Mouse (Mus musculus): ENCODE results near the gene Sec1. TPM values are rescaled to one million over a fixed set of nuclear protein-coding genes. Genes with fewer than 3 reads are reported as not detected.

Gene Sec1
- total RNA-seq, 2 experiments from 2014 or later: 0.25 TPM; not detected in 1

DNA sequence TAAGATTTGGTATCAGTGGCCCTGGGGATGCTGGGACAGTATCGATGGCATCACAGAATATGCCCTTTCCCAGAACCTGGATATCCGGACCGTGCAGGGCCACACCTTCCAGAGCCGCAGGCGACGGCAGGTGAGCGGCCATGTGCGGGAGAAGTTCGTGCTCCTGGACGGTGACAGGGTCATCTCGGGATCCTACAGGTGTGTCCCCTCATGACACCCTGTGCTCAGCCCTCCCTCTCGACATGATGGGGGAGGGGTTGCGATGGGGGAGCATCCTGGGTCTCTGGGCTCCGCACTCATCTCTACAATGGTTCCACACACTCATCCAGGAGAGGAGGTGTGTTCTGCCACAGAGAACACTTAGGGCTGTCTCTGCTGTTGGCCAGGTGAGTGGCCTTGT is 29.6 kb upstream of the Sec1 start:
- DNase-seq: no peak
- intact Hi-C loops (cut with DNase I): no loop called here
- no peak for TF ChIP-seq CTCF (IDR thresholded peaks at IDR 0.05)
- H3K27ac ChIP-seq: no peak overlapping the region
- no peak overlapping the region for H3K4me3 ChIP-seq

DNA sequence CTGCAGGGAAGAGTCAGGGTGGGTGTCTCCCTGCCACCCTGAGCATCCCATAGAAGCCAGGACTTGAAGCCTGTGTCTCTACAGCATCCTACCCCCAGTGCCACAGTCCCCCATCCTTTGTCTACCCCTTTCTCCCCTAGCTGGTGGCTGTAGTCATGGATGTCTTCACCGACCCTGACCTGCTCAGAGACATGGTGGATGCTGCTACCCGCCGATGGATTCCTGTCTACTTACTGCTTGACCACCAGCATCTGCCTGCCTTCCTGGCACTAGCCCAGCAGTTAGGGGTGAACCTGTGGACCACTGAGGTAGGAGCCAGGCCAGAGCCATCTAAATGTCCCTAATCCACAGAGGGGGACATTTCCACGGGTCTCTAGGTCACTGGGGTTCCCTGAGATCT is 29.1 kb upstream of the Sec1 start:
- H3K27ac ChIP-seq: no peak overlapping the region
- intact Hi-C loops (cut with DNase I): no loop called here
- no peak for TF ChIP-seq CTCF (IDR thresholded peaks at IDR 0.05)
- H3K4me3 ChIP-seq: no peak overlapping the region
- no peak for DNase-seq

DNA sequence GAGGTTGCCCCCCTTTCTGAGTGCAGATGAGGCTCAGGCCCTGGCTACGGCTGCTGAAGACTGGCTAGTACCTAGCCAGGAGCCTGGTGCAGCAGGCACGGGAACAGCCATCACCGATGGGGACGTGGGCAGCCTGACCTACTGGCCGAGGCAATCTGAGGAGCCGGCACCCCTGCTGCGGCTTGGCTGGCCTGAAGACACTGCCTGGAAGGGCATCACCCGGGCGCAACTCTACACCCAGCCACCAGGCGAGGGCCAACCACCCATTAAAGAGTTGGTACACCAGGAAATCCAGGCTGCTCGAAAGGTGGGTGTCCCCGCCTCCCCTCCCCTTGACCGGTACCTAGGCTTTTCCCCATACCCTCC is 28.1 kb upstream of the Sec1 start:
- DNase-seq: peak; percentile 81
- intact Hi-C loops (cut with DNase I): no loop called here
- peak; percentile 20; the same call in 1 of the 2 replicates for TF ChIP-seq CTCF (IDR thresholded peaks at IDR 0.05)

DNA sequence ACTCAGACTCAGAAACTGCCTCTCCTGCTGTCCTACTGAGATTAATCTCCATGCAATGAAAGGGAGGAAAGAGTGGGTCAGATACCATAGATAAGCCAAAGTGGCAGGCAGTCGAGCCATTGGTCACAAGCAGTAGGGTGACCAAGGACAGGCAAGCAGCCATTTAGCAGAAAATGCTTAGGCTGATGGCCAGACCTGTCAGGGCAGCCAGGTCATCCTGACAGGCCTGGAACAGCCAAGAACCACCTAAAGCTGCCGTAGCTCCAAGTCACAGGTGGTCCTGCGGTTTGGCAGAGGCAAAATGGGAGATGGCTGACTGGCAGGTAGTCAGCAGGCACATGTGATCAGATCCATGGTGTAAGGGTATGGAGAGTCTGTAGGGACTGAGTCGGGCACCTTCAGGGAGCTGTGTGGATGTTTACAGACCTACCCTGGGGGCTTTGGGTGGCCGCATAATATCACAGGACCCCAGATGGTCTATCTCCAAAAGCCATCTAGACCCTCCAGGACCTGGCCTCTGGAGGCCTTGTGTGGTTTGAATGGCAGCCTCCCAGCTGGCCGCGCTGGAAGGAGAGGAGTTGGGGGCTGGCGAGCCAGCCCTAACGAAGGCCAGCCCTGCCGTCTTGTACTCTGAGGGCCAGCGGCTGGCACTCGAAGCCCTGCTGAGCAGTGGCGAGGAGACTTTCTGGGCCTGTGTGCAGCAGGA is 27.6 kb upstream of the Sec1 start:
- Histone ChIP-seq H3K4me3 (no peak overlapping the region), H3K27ac (peak overlapping the region; percentile 79)
- intact Hi-C loops (cut with DNase I): no loop called here
- no peak for TF ChIP-seq CTCF (IDR thresholded peaks at IDR 0.05)
- peak; percentile 42 for DNase-seq

More for the DNA sequence above, 28.1 kb upstream of the Sec1 start:
- Histone ChIP-seq H3K27ac (peak overlapping the region; percentile 79), H3K4me3 (no peak overlapping the region)

DNA sequence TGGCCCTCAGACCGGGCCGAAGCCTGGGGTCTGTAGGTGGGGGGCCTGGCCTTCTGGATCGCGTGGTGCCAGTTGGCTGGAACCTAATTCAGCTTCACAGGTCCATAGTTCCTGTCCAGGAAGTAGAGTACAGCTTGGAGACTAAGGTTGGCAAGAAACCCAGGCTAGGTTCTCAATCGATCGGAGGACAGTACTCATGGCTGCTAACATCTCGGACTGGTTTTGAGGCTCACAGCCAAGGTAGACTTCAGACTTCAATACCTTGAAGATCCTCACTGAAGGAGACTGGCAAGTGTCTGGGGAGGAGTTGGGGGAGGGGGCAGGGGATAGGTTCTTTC is 27.0 kb upstream of the Sec1 start:
- Histone ChIP-seq H3K27ac (peak overlapping the region; percentile 12; the same call in 1 of the 2 replicates), H3K4me3 (no peak overlapping the region)
- TF ChIP-seq CTCF (IDR thresholded peaks at IDR 0.05): no peak
- DNase-seq: no peak
- intact Hi-C loops (cut with DNase I): no loop called here

DNA sequence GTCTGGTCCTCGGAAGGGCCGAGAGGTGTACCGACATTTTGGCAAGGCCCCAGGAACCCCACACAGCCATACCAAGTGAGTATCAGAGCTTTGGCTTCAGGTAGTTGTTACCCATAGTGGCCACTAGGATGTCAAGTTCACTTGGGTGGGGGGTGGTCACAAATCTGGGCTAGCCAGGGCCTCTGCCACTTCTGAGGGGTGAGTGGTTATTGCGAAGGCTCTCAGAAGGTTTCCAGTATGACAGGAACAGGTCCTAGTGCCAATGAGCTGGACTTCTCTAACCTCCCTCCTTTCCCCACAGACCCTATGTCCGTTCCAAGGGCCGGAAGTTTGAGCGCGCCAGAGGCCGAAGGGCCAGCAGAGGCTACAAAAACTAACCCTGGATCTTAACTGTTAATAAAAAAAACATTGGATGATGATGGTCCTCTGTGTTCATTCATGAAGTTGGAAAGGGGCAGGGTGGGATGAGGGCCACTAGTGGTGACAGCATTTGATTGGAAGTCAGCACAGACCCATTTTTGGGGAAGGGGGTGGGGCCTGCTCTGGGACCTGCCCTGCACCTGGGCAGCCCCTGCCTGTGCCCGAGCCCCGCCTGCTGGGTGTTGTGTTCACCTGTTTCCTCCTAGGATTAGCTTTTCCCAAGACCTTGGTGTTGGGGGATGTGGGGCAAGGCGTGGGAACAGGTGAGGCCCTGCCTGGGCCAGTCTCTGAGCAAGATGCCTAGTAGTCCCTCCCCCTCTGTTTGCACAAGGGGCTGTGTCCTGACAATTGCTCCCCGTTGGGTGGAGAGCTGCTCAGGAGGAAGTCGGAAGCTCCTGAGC is 26.4 kb upstream of the Sec1 start, which contains the start of gene Fam83e:
TSS of gene Fam83e (plus strand) at position 800 of the 821 bp plus-strand sequence.
- Histone ChIP-seq H3K27ac (peak within 1 kb of the TSS; percentile 79), H3K4me3 (0 out of 2 replicates have a peak within 1 kb of the TSS, but pooled peaks have one; percentile 93)
- TF ChIP-seq CTCF (IDR thresholded peaks at IDR 0.05): peak; percentile 5; the same call in 1 of the 2 replicates
- no peak for DNase-seq
- intact Hi-C loops (cut with DNase I): no loop called here

DNA sequence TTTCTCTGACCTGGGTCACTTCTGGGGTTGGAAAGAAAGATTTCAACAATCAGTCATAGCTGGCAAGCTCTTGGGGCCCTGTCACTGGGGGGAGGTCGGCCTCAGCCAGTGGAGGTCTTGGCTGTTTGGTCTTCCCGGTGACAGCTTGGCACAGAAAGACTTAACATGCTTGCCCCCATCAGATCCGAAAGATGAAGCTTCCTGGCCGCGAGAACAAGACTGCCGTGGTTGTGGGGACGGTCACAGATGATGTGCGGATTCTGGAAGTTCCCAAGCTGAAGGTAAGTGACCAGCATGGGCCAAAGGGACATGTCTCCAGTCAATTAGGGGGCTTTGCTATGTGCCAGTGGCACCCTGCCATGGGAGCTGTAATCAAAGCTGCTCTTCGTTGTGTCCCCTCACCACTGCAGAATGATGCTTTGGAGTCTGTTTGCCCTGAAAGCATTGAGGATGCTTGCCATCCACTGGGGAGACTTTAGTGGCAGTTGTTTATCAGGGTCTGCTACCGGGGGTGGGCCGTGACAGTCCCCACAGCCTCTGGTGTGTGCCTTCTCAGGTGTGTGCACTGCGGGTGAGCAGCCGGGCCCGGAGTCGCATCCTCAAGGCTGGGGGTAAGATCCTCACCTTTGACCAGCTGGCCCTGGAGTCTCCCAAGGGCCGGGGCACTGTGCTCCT is 25.7 kb upstream of the Sec1 start:
- DNase-seq: no peak
- H3K4me3 ChIP-seq: 0 out of 2 replicates have a peak overlapping the region, but pooled peaks have one; percentile 93
- TF ChIP-seq CTCF (IDR thresholded peaks at IDR 0.05): no peak
- intact Hi-C loops (cut with DNase I): loop anchor here (10.0 kb wide), 2 partner anchors 1165 to 1345 kb away; partner anchors contain the start of gene Nr1h2
- H3K27ac ChIP-seq: no peak overlapping the region

DNA sequence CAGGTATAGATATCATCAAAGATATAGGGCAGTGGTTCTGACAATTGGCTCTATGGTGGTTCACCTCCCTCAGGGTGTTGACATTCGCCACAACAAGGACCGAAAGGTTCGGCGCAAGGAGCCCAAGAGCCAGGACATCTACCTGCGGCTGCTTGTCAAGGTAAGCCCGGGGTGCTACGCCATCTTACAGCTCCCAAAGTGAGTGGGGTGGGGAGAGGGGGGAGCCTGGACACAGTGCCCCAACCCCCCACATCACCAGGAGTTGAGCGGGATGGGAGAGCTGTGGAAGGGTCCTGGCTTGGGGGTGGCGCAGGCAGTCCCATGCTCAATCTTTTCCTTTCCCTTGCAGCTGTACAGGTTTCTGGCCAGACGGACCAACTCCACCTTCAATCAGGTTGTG is 25.0 kb upstream of the Sec1 start:
- H3K27ac ChIP-seq: peak overlapping the region; percentile 94

DNA sequence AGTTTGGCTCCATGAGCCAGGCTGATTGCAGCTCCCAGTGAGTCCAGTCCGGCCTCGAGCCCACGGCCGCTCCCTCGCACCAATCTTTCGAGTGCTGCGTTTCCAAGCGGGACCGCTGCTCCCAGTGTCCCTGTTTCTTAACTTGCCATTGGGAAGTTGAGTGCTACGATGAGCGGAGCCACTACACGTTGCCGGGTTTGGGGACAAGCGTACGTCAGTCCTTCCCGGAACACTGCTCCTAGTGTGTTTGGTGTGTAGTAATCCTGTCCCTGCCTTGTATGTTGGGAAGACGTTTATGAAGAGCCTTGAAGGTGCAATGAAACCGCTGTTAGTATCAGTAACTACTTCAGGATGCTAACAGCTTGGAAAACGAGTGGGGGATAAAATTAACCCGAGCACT is 24.1 kb upstream of the Sec1 start:
- no peak for DNase-seq
- TF ChIP-seq CTCF (IDR thresholded peaks at IDR 0.05): no peak
- H3K4me3 ChIP-seq: peak overlapping the region; percentile 93
- peak overlapping the region; percentile 94 for H3K27ac ChIP-seq
- intact Hi-C loops (cut with DNase I): loop anchor here (10.0 kb wide), 2 partner anchors 1164 to 1344 kb away; partner anchors contain the start of gene Nr1h2

More for the DNA sequence above, 25.0 kb upstream of the Sec1 start:
- H3K4me3 ChIP-seq: peak overlapping the region; percentile 93
- DNase-seq: no peak
- intact Hi-C loops (cut with DNase I): loop anchor here (10.0 kb wide), 2 partner anchors 1164 to 1344 kb away; partner anchors contain the start of gene Nr1h2
- no peak for TF ChIP-seq CTCF (IDR thresholded peaks at IDR 0.05)

DNA sequence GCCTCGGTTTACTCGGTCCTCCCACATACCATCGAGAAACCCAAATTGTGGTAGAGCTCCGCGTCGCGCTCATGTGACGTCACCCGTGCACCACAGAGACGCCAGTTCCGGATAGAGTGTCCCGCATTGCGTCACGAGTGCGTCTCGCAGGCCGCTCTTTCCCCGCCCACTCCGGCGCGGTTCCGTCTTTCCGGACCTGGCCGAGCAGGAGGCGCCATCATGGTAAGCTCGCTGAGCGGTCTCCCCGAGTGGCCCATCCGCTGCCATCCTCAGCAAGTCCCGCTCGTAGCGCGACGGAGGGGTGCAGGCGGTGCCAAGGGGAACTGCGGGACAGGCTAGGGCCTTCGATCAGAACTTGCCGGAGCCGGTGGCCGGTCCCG is 23.7 kb upstream of the Sec1 start, which contains the start of gene Sphk2:
TSS of gene Sphk2 (minus strand) at position 85 of the 380 bp plus-strand sequence.
- intact Hi-C loops (cut with DNase I): loop anchor here (10.0 kb wide), 2 partner anchors 1163 to 1343 kb away; partner anchors contain the start of gene Nr1h2
- DNase-seq: peak; percentile 99
- peak within 1 kb of the TSS; percentile 93 for H3K4me3 ChIP-seq
- TF ChIP-seq CTCF (IDR thresholded peaks at IDR 0.05): peak; percentile 8; the same call in 1 of the 2 replicates
- H3K27ac ChIP-seq: peak within 1 kb of the TSS; percentile 94

DNA sequence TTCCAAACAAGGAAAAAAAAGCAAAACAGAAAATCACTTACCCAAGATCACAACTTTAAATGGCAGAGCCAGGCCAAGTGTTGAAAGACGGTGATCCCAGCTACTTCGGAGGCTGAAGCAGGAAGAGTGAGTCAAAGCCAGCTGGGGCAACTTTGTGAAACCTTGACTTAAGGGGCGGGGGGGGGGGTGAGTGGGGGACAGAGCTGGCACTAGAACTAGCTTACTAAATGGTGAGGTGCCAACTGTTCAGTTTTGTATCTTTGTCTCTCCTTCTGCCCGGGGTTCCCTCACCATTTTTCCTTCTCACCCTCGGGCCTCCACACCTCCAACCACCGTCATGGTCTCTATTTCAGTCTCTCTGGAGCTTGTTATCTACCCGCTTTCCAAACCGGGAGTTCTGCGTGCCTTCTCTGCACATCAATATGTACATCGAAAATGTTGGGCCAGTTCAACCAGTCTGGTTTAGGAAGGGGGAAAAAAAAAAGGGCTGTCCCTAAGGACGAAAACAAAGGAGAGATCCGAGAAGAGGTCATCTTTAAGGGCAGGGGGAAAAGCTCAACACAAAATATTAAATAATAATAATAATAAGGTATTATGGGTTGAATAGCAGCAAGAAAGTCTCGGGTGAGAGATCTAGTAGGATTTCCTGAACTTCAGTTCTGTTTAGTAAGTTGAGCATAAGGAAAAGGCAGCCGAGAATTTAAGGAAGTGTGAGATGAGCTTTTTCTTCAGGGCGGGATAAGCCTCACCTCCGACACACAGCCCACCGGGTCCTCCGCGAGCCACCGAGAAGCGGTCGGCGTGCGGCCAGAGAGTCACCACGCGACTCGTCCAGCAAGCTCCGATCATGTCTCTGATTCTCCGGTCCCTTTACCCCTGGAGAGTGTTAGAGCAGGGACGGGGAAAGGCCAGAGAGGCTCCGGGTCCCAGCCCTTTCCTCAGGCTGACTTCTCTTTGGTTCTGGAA is 23.0 kb upstream of the Sec1 start:
- peak overlapping the region; percentile 94 for H3K27ac ChIP-seq
- H3K4me3 ChIP-seq: peak overlapping the region; percentile 93
- intact Hi-C loops (cut with DNase I): loop anchor here (10.0 kb wide), 2 partner anchors 1162 to 1342 kb away; partner anchors contain the start of gene Nr1h2
- no peak for TF ChIP-seq CTCF (IDR thresholded peaks at IDR 0.05)
- DNase-seq: no peak

Measured in gastrocnemius, adult 2 months (tissue).